Mouse (Mus musculus): Measurements from ENCODE around the gene Efemp1. TPM values are rescaled to one million over a fixed set of nuclear protein-coding genes. Genes with fewer than 3 reads are reported as not detected.
A peak's percentile ranks its signal among the peaks of the same experiment; 100 is the strongest.

Gene Efemp1
- 16.6 and 19.9 TPM in 2 replicates for polyA plus RNA-seq (2015; fragmentation: Nextera tagmentation; extraction: Ambion mirVana)

DNA sequence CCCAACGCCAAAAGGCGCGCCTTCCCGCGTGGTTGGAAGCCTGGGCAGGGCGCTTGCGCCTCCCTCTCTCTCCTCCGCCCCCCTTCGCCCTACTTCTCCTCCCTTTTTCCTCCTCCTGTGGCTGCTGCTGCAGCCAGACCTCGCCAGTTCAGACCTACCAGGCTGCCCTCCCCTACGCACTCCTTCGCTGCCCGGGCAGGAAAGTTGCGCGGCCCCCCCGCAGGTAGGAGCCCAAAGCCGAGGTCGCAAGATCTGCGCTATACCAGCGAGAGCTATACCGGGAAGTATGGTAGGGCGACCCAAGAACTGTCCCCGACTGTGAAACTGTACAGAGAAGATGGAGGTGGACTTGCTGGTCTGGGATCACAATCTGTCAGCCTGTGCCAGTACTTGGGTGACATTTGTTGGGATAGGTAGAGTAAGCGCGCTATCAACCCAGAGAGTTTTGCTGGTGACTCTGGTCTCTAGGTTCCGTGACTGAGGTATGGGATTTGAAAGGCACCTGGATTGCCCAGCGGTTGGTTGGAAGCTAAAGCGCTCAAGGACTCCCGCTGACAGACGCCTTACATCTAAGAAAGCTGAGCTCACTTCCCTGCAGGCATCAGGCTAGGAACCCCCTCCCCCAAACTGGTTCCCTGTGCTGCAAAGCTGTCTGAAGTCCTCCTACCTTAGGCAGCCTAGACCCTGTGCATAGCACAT, at the start of gene Efemp1:
Efemp1 (plus strand) TSS at position 103 of the 699 bp plus-strand sequence.
- Histone ChIP-seq H3K36me3 (ENCODE audit: control insufficient read depth, insufficient read depth) (no peaks in the 10 kb centered on the region), H3K4me1 (ENCODE audit: control insufficient read depth, insufficient read depth, low read length) (peaks cover 9% of the 10 kb centered on the region; the same call in 1 of the 2 replicates), H3K27me3 (ENCODE audit: control insufficient read depth, insufficient read depth, low read length) (peaks cover 13% of the 10 kb centered on the region), H3K27ac (ENCODE audit: low read length) (no peak within 1 kb of the TSS), H3K9ac (ENCODE audit: low read length) (peak within 1 kb of the TSS; percentile 63), H3K4me3 (ENCODE audit: low read length) (peak within 1 kb of the TSS; percentile 63), H3K9me3 (replicated peaks; ENCODE audit: control insufficient read depth, low read length) (no peaks in the 10 kb centered on the region), H3K4me2 (ENCODE audit: low read depth, low read length) (peak within 1 kb of the TSS; percentile 95)
- ATAC-seq (replicated peaks; ENCODE audit: extremely low read depth, insufficient read depth, low FRiP score), result peak; percentile 72
- WGBS, result under 1% methylated on average over 30 of the region's 30 CpGs

DNA sequence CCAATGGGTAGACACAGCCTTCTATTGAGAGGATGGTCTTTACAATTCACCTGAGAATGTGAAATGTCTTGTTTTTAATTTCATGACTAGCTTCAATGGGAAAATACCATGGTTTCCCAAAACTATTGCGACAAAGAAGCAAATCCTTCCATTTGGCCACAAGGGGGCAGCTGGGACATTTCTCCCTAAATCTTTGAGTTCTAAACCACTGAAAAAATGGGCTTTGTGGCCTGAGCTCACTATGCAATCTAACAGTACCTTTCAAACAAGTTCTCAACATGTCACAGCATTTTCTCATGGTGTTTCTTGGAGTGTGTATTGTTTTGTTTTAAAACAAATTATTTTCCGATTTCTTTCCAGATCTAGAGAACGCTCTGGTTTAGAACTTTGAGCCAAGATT, 44.3 kb upstream of the Efemp1 start:
- no peak overlapping the region for H3K9ac ChIP-seq (ENCODE audit: low read length)
- no peak overlapping the region for H3K27ac ChIP-seq (ENCODE audit: low read length)
- no peaks in the 10 kb centered on the region for H3K27me3 ChIP-seq (ENCODE audit: control insufficient read depth, insufficient read depth, low read length)
- no peak overlapping the region for H3K4me3 ChIP-seq (ENCODE audit: low read length)
- 62% methylated on average over 3 of the region's 3 CpGs for WGBS
- no peak overlapping the region for H3K4me2 ChIP-seq (ENCODE audit: low read depth, low read length)
- no peak for ATAC-seq (replicated peaks; ENCODE audit: extremely low read depth, insufficient read depth, low FRiP score)
- no peaks in the 10 kb centered on the region for H3K9me3 ChIP-seq (replicated peaks; ENCODE audit: control insufficient read depth, low read length)
- no peaks in the 10 kb centered on the region for H3K36me3 ChIP-seq (ENCODE audit: control insufficient read depth, insufficient read depth)
- H3K4me1 ChIP-seq (ENCODE audit: control insufficient read depth, insufficient read depth, low read length), result peaks cover 6% of the 10 kb centered on the region; the same call in 1 of the 2 replicates

- Histone ChIP-seq H3K4me3 (ENCODE audit: low read length) (no peak overlapping the region), H3K4me1 (ENCODE audit: control insufficient read depth, insufficient read depth, low read length) (peaks cover 6% of the 10 kb centered on the region; the same call in 1 of the 2 replicates), H3K4me2 (ENCODE audit: low read depth, low read length) (no peak overlapping the region), H3K27ac (ENCODE audit: low read length) (no peak overlapping the region), H3K9me3 (replicated peaks; ENCODE audit: control insufficient read depth, low read length) (no peaks in the 10 kb centered on the region), H3K9ac (ENCODE audit: low read length) (no peak overlapping the region), H3K36me3 (ENCODE audit: control insufficient read depth, insufficient read depth) (no peaks in the 10 kb centered on the region), H3K27me3 (ENCODE audit: control insufficient read depth, insufficient read depth, low read length) (no peaks in the 10 kb centered on the region)
- ATAC-seq (replicated peaks; ENCODE audit: extremely low read depth, insufficient read depth, low FRiP score), result no peak
- 75% methylated on average over 2 of the region's 2 CpGs for WGBS
Measured at GRCm38 (mm10) chr11:28811874-28812273, 41.1 kb upstream of the Efemp1 start.

- Histone ChIP-seq H3K9me3 (replicated peaks; ENCODE audit: control insufficient read depth, low read length) (no peaks in the 10 kb centered on the region), H3K4me3 (ENCODE audit: low read length) (no peak overlapping the region), H3K9ac (ENCODE audit: low read length) (no peak overlapping the region), H3K4me1 (ENCODE audit: control insufficient read depth, insufficient read depth, low read length) (peaks cover 9% of the 10 kb centered on the region; the same call in 1 of the 2 replicates), H3K27ac (ENCODE audit: low read length) (no peak overlapping the region), H3K4me2 (ENCODE audit: low read depth, low read length) (no peak overlapping the region; the same call in 1 of the 2 replicates), H3K27me3 (ENCODE audit: control insufficient read depth, insufficient read depth, low read length) (no peaks in the 10 kb centered on the region), H3K36me3 (ENCODE audit: control insufficient read depth, insufficient read depth) (no peaks in the 10 kb centered on the region)
- ATAC-seq (replicated peaks; ENCODE audit: extremely low read depth, insufficient read depth, low FRiP score), result no peak
- WGBS, result 47% methylated on average over 2 of the region's 2 CpGs
Measured at GRCm38 (mm10) chr11:28812564-28812963, 40.4 kb upstream of the Efemp1 start.

DNA sequence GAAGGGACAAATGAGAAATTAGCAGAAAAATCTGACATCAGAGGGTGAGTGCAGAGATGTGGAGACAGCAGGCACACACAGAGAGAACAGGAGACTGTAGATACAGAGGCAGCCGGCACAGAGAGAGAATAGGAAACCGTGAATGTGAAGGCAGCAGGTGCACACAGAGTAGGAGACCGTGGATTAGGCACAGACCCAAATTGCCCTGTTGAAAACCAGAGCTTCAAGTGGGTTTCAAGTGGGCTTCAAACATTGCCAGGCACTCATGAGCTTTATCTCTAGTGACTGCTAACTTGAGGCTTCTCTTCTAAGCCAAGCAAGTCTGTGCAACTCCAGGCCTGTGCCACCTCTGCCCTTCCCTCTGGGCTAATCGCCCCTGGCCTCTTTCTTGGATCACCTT, 35.6 kb upstream of the Efemp1 start:
- Histone ChIP-seq H3K9me3 (replicated peaks; ENCODE audit: control insufficient read depth, low read length) (no peaks in the 10 kb centered on the region), H3K4me3 (ENCODE audit: low read length) (no peak overlapping the region), H3K27me3 (ENCODE audit: control insufficient read depth, insufficient read depth, low read length) (peaks cover 7% of the 10 kb centered on the region), H3K9ac (ENCODE audit: low read length) (no peak overlapping the region), H3K4me1 (ENCODE audit: control insufficient read depth, insufficient read depth, low read length) (peaks cover 13% of the 10 kb centered on the region; the same call in 1 of the 2 replicates), H3K27ac (ENCODE audit: low read length) (no peak overlapping the region), H3K36me3 (ENCODE audit: control insufficient read depth, insufficient read depth) (no peaks in the 10 kb centered on the region), H3K4me2 (ENCODE audit: low read depth, low read length) (no peak overlapping the region)
- peak; percentile 69 for ATAC-seq (replicated peaks; ENCODE audit: extremely low read depth, insufficient read depth, low FRiP score)
- WGBS, result 49% methylated on average over 4 of the region's 4 CpGs

GRCm38 (mm10) chr11:28826950-28827349, 26.1 kb upstream of the Efemp1 start:
- Histone ChIP-seq H3K4me2 (ENCODE audit: low read depth, low read length) (no peak overlapping the region), H3K27ac (ENCODE audit: low read length) (no peak overlapping the region), H3K4me3 (ENCODE audit: low read length) (no peak overlapping the region), H3K36me3 (ENCODE audit: control insufficient read depth, insufficient read depth) (no peaks in the 10 kb centered on the region), H3K9me3 (replicated peaks; ENCODE audit: control insufficient read depth, low read length) (no peaks in the 10 kb centered on the region), H3K4me1 (ENCODE audit: control insufficient read depth, insufficient read depth, low read length) (no peaks in the 10 kb centered on the region), H3K9ac (ENCODE audit: low read length) (no peak overlapping the region), H3K27me3 (ENCODE audit: control insufficient read depth, insufficient read depth, low read length) (no peaks in the 10 kb centered on the region)
- 68% methylated on average over 2 of the region's 2 CpGs for WGBS
- ATAC-seq (replicated peaks; ENCODE audit: extremely low read depth, insufficient read depth, low FRiP score), result no peak

DNA sequence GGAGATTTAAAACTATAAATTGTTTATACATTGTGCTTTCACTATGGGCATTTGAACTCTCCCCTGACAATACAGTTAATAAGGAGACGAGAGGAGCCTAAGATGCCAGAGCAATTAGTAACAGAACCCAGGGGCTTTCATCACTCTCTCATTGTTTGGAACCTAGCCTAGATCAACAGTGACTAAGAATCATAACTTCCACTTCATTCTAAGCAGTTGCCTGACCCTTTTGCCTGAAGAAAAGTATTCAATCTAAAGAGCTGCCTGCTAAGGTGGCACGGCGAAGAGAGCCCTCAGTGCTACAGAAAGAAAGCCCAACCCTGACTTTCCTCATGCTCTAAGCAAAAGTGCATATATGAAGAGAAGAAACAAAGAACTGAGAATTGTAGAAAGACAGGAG, 19.2 kb upstream of the Efemp1 start:
- no peaks in the 10 kb centered on the region for H3K36me3 ChIP-seq (ENCODE audit: control insufficient read depth, insufficient read depth)
- H3K27me3 ChIP-seq (ENCODE audit: control insufficient read depth, insufficient read depth, low read length), result no peaks in the 10 kb centered on the region
- no peak overlapping the region for H3K4me3 ChIP-seq (ENCODE audit: low read length)
- peaks cover 5% of the 10 kb centered on the region; the same call in 1 of the 2 replicates for H3K4me1 ChIP-seq (ENCODE audit: control insufficient read depth, insufficient read depth, low read length)
- WGBS, result 20% methylated on average over 3 of the region's 3 CpGs
- H3K4me2 ChIP-seq (ENCODE audit: low read depth, low read length), result no peak overlapping the region
- no peak overlapping the region for H3K9ac ChIP-seq (ENCODE audit: low read length)
- no peak overlapping the region for H3K27ac ChIP-seq (ENCODE audit: low read length)
- no peak for ATAC-seq (replicated peaks; ENCODE audit: extremely low read depth, insufficient read depth, low FRiP score)
- H3K9me3 ChIP-seq (replicated peaks; ENCODE audit: control insufficient read depth, low read length), result no peaks in the 10 kb centered on the region

GRCm38 (mm10) chr11:28835141-28835540, 17.9 kb upstream of the Efemp1 start:
- H3K9me3 ChIP-seq (replicated peaks; ENCODE audit: control insufficient read depth, low read length), result no peaks in the 10 kb centered on the region
- H3K9ac ChIP-seq (ENCODE audit: low read length), result no peak overlapping the region
- no peaks in the 10 kb centered on the region for H3K27me3 ChIP-seq (ENCODE audit: control insufficient read depth, insufficient read depth, low read length)
- no peak overlapping the region for H3K27ac ChIP-seq (ENCODE audit: low read length)
- H3K4me2 ChIP-seq (ENCODE audit: low read depth, low read length), result no peak overlapping the region
- no peaks in the 10 kb centered on the region for H3K36me3 ChIP-seq (ENCODE audit: control insufficient read depth, insufficient read depth)
- peaks cover 5% of the 10 kb centered on the region; the same call in 1 of the 2 replicates for H3K4me1 ChIP-seq (ENCODE audit: control insufficient read depth, insufficient read depth, low read length)
- H3K4me3 ChIP-seq (ENCODE audit: low read length), result no peak overlapping the region
- ATAC-seq (replicated peaks; ENCODE audit: extremely low read depth, insufficient read depth, low FRiP score), result no peak

DNA sequence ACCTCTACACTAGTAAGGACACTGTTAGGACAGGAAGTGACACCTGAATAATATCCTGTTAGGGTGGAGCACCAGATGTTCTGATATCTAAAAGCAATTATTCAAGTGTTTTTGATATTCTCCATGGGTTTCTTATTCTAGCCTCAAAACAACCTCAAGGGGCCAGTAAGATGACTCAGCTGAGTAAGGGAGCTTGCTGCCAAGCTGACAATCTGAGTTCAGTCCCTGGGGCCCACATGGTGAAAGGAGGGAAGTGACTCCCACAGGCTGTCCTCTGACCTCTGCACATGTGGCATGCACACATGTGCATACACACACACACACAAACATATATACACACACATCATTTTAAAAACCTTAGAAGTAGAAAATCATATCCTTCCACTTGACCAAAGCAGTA, 3.2 kb upstream of the Efemp1 start:
- no peak overlapping the region for H3K4me2 ChIP-seq (ENCODE audit: low read depth, low read length)
- no peak for ATAC-seq (replicated peaks; ENCODE audit: extremely low read depth, insufficient read depth, low FRiP score)
- no peaks in the 10 kb centered on the region for H3K9me3 ChIP-seq (replicated peaks; ENCODE audit: control insufficient read depth, low read length)
- H3K9ac ChIP-seq (ENCODE audit: low read length), result no peak overlapping the region
- H3K27me3 ChIP-seq (ENCODE audit: control insufficient read depth, insufficient read depth, low read length), result peaks cover 13% of the 10 kb centered on the region
- peaks cover 9% of the 10 kb centered on the region; the same call in 1 of the 2 replicates for H3K4me1 ChIP-seq (ENCODE audit: control insufficient read depth, insufficient read depth, low read length)
- no peaks in the 10 kb centered on the region for H3K36me3 ChIP-seq (ENCODE audit: control insufficient read depth, insufficient read depth)
- H3K27ac ChIP-seq (ENCODE audit: low read length), result no peak overlapping the region
- H3K4me3 ChIP-seq (ENCODE audit: low read length), result no peak overlapping the region
